Comparison of ENCODE assay signal across 19 mouse cellular contexts in the genomic region with DNA sequence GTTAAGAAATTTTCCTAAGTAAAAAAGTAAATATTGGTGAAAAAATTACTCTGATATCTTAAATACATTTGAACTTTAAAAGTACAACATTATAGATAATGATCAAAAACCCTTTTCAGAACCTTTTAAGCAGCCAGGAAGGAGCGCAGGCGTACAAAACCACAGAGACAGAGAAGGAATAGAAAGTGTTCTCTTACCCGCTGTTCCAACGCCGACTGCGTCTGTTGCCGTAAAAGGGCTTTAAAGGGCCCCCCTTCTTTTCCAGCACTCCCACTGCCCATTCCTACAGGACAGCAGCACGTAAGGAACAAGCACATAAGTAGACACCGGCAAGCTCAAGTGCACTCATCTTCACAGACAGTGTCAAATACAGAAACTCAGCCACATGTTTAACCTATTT. TPM values are rescaled to one million over a fixed set of nuclear protein-coding genes. Genes with fewer than 3 reads are reported as not detected.
DNase-seq lines count a peak whose midpoint lies in the region; ATAC-seq and TF ChIP-seq lines count a peak whose summit lies in the region.
"Had no signal": no experiment of that assay in that cellular context is flagged by ENCODE, and none has a peak within 500 bp of the region (broad histone marks: within the 10 kb centered on the region; RNA-seq: fewer than 3 reads in every experiment).

No protein-coding gene starts in this region.

- ATAC-seq in G1E (ENCODE audit: extremely low read depth, insufficient number of reproducible peaks, low FRiP score, poor library complexity, severe bottlenecking), result no peak
- ATAC-seq in liver, embryonic 14.5 days (ENCODE audit: insufficient read depth), result no peak
- no peak for ATAC-seq in midbrain, postnatal 0 days (ENCODE audit: low FRiP score)
- no peak for ATAC-seq in cerebellum, adult (ENCODE audit: insufficient number of reproducible peaks, low FRiP score, low TSS enrichment)
- ATAC-seq: forebrain, embryonic 15.5 days had no signal

- peak overlapping the region; percentile 37; the same call in 1 of the 2 replicates for H3K4me3 ChIP-seq in G1E (ENCODE audit: low read depth, low read length)
- no peak overlapping the region for H3K4me3 ChIP-seq in liver, embryonic 14.5 days (ENCODE audit: insufficient read depth in 1 of 2, low read depth in 2 of 2, low read length in 2 of 2)
- H3K4me3 ChIP-seq in midbrain, postnatal 0 days (ENCODE audit: low read depth, low read length), result no peak overlapping the region
- H3K4me3 ChIP-seq: embryonic facial prominence, embryonic 12.5 days; forebrain, embryonic 15.5 days; limb, embryonic 13.5 days; lung, embryonic 15.5 days; midbrain, embryonic 12.5 days had no signal

- no peaks in the 10 kb centered on the region for H3K27me3 ChIP-seq in G1E (ENCODE audit: insufficient read depth, low read length)
- no peaks in the 10 kb centered on the region for H3K27me3 ChIP-seq in liver, embryonic 14.5 days (ENCODE audit: control insufficient read depth, insufficient read depth, low read length)
- H3K27me3 ChIP-seq in midbrain, postnatal 0 days (ENCODE audit: insufficient read depth, low read length), result no peaks in the 10 kb centered on the region
- H3K27me3 ChIP-seq: embryonic facial prominence, embryonic 12.5 days; forebrain, embryonic 15.5 days; limb, embryonic 13.5 days; lung, embryonic 15.5 days; midbrain, embryonic 12.5 days had no signal

- no peak for TF ChIP-seq CTCF in G1E (IDR thresholded peaks at IDR 0.05; ENCODE audit: low read depth, low read length)
- no peak for TF ChIP-seq CTCF in liver, embryonic 14.5 days (IDR thresholded peaks at IDR 0.05; ENCODE audit: low read depth)
- no peak for TF ChIP-seq CTCF in midbrain, postnatal 0 days (IDR thresholded peaks at IDR 0.05)

- peak overlapping the region; percentile 46 for H3K27ac ChIP-seq in liver, embryonic 14.5 days
- no peak overlapping the region for H3K27ac ChIP-seq in midbrain, postnatal 0 days (ENCODE audit: low read depth, low read length)
- H3K27ac ChIP-seq: embryonic facial prominence, embryonic 12.5 days; forebrain, embryonic 15.5 days; limb, embryonic 13.5 days; lung, embryonic 15.5 days; midbrain, embryonic 12.5 days had no signal

- peak; percentile 66 for DNase-seq in CD4-positive helper T cell, adult 2 months (ENCODE audit: low read depth, low spot score)
- no peak for DNase-seq in G1E (ENCODE audit: low spot score)
- DNase-seq in liver, embryonic 14.5 days (ENCODE audit: low read depth in 3 of 3, low spot score in 3 of 3), result no peak
- DNase-seq in thymus, postnatal 14 days, result peak; percentile 46
- no peak for DNase-seq in midbrain, postnatal 0 days (ENCODE audit: low spot score)
- no peak for DNase-seq in cerebellum, adult 11-12 months
- DNase-seq: adrenal gland, postnatal 36 days; cerebellum, adult 8-10 months; gastrocnemius, postnatal 36 days; heart, postnatal 10 days; kidney, adult 9 months; kidney, postnatal 36 days had no signal

- peaks cover 46% of the 10 kb centered on the region for H3K4me1 ChIP-seq in G1E (ENCODE audit: insufficient read depth, low read depth, low read length)
- peaks cover 21 to 34% of the 10 kb centered on the region in 2 experiments for H3K4me1 ChIP-seq in liver, embryonic 14.5 days (replicated peaks; ENCODE audit: control insufficient read depth in 2 of 2, insufficient read depth in 2 of 2, low read length in 1 of 2)
- H3K4me1 ChIP-seq in midbrain, postnatal 0 days (ENCODE audit: insufficient read depth, low read length), result no peaks in the 10 kb centered on the region
- H3K4me1 ChIP-seq: embryonic facial prominence, embryonic 12.5 days; forebrain, embryonic 15.5 days; limb, embryonic 13.5 days had no signal

- H3K4me2 ChIP-seq in liver, embryonic 14.5 days (ENCODE audit: low read depth), result peak overlapping the region; percentile 34
- H3K4me2 ChIP-seq in midbrain, postnatal 0 days (ENCODE audit: low read depth, low read length, poor library complexity, severe bottlenecking), result no peak overlapping the region
- H3K4me2 ChIP-seq: embryonic facial prominence, embryonic 12.5 days; forebrain, embryonic 15.5 days; heart, embryonic 11.5 days; limb, embryonic 13.5 days; lung, embryonic 15.5 days; midbrain, embryonic 12.5 days had no signal

- peak overlapping the region; percentile 32; the same call in 1 of the 2 replicates for H3K9ac ChIP-seq in liver, embryonic 14.5 days (replicated peaks)
- no peak overlapping the region for H3K9ac ChIP-seq in midbrain, postnatal 0 days (replicated peaks; ENCODE audit: low read length, poor library complexity, severe bottlenecking)
- H3K9ac ChIP-seq: embryonic facial prominence, embryonic 12.5 days; forebrain, embryonic 15.5 days; limb, embryonic 13.5 days; lung, embryonic 15.5 days; midbrain, embryonic 12.5 days had no signal

- 35% methylated on average over 9 of the region's 9 CpGs for WGBS in liver, embryonic 14.5 days (ENCODE audit: insufficient replicate concordance)
- 91% methylated on average over 9 of the region's 9 CpGs for WGBS in midbrain, postnatal 0 days

- H3K36me3 ChIP-seq in G1E (replicated peaks), result peaks cover 54% of the 10 kb centered on the region
- peaks cover 7% of the 10 kb centered on the region for H3K36me3 ChIP-seq in liver, embryonic 14.5 days (replicated peaks; ENCODE audit: control insufficient read depth, insufficient read depth, low read depth)
- peaks cover 11% of the 10 kb centered on the region for H3K36me3 ChIP-seq in midbrain, postnatal 0 days (ENCODE audit: insufficient read depth, low read length)
- H3K36me3 ChIP-seq: embryonic facial prominence, embryonic 12.5 days; forebrain, embryonic 15.5 days; midbrain, embryonic 12.5 days had no signal

- no peak for TF ChIP-seq EP300 in liver, embryonic 14.5 days (IDR thresholded peaks at IDR 0.05; ENCODE audit: low read depth)

- H3K9me3 ChIP-seq in G1E (replicated peaks), result no peaks in the 10 kb centered on the region
- no peaks in the 10 kb centered on the region for H3K9me3 ChIP-seq in liver, embryonic 14.5 days (ENCODE audit: control insufficient read depth, low read length)
- H3K9me3 ChIP-seq in midbrain, postnatal 0 days (ENCODE audit: low read length), result no peaks in the 10 kb centered on the region
- H3K9me3 ChIP-seq: embryonic facial prominence, embryonic 12.5 days; forebrain, embryonic 15.5 days; limb, embryonic 13.5 days; lung, embryonic 15.5 days; midbrain, embryonic 12.5 days had no signal

RNA-seq across cellular contexts. Expression of a gene that starts 33.1 kb away (rescaled TPM):
- total RNA-seq in G1E (2014; fragmentation: Nextera tagmentation) (137 and 149 TPM in 2 replicates), G1E (2017) (44.0 and 49.8 TPM in 2 replicates)
- 12.4 and 16.8 TPM in 2 replicates for polyA plus RNA-seq in G1E (2012)
- 12.2 and 16.5 TPM in 2 replicates for polyA plus RNA-seq in liver, embryonic 14.5 days (2012; rRNA removed)
- polyA plus RNA-seq in liver, embryonic 14.5 days (2014; fragmentation: Nextera tagmentation; extraction: Ambion mirVana), result 14.1 and 14.4 TPM in 2 replicates
- 41.4 and 44.1 TPM in 2 replicates for total RNA-seq in midbrain, postnatal 0 days (2014; rRNA removed)
- 20.1 and 22.9 TPM in 2 replicates for polyA plus RNA-seq in midbrain, postnatal 0 days (2015; fragmentation: Nextera tagmentation; extraction: Ambion mirVana)

Comparison
In these comparisons a context has a peak if more than half of its experiments do, and no peak if none do; other contexts are left out.
1. DNase-seq: peak in CD4-positive helper T cell, adult 2 months (single experiment) and thymus, postnatal 14 days (single experiment); none in G1E (single experiment), liver, embryonic 14.5 days (0 of 3), midbrain, postnatal 0 days (single experiment) and cerebellum, adult 11-12 months (single experiment).